ENCODE assay signal across 9 mouse cellular contexts in genomic region chr5:93129953-93130352, GRCm38 (mm10). TPM values are rescaled to one million over a fixed set of nuclear protein-coding genes. Genes with fewer than 3 reads are reported as not detected.
DNase-seq lines count a peak whose midpoint lies in the region; ATAC-seq lines count a peak whose summit lies in the region.
"Had no signal": no experiment of that assay in that cellular context is flagged by ENCODE, and none has a peak within 500 bp of the region (broad histone marks: within the 10 kb centered on the region; RNA-seq: fewer than 3 reads in every experiment).

No protein-coding gene starts in this region.

- H3K4me1 ChIP-seq in midbrain, embryonic 10.5 days: peaks cover 97% of the 10 kb centered on the region
- H3K4me1 ChIP-seq in midbrain, embryonic 14.5 days (ENCODE audit: control insufficient read depth, insufficient read depth, low read length): peaks cover 71% of the 10 kb centered on the region
- H3K4me1 ChIP-seq in embryonic facial prominence, embryonic 13.5 days: peaks cover 97% of the 10 kb centered on the region
- peaks cover 72% of the 10 kb centered on the region for H3K4me1 ChIP-seq in stomach, embryonic 15.5 days

- no peak overlapping the region for H3K4me2 ChIP-seq in midbrain, embryonic 14.5 days (ENCODE audit: low read length)
- peak overlapping the region; percentile 16; the same call in 1 of the 2 replicates for H3K4me2 ChIP-seq in embryonic facial prominence, embryonic 13.5 days
- 0 out of 2 replicates have a peak overlapping the region, but pooled peaks have one; percentile 21 for H3K4me2 ChIP-seq in stomach, embryonic 15.5 days

- ATAC-seq in midbrain, embryonic 14.5 days (ENCODE audit: low FRiP score, low TSS enrichment): no peak
- no peak for ATAC-seq in embryonic facial prominence, embryonic 13.5 days (ENCODE audit: insufficient number of reproducible peaks, insufficient read depth, low FRiP score, low TSS enrichment, low read depth)
- ATAC-seq in stomach, embryonic 15.5 days (ENCODE audit: insufficient read depth, low FRiP score, low read depth): peak; percentile 54
- no peak for ATAC-seq in erythroblast, adult 5-6 weeks (replicated peaks; ENCODE audit: low FRiP score, poor library complexity, severe bottlenecking)

- H3K4me3 ChIP-seq in midbrain, embryonic 10.5 days: no peak overlapping the region
- H3K4me3 ChIP-seq in midbrain, embryonic 14.5 days (replicated peaks; ENCODE audit: low read depth, low read length): no peak overlapping the region
- no peak overlapping the region for H3K4me3 ChIP-seq in embryonic facial prominence, embryonic 13.5 days
- no peak overlapping the region for H3K4me3 ChIP-seq in stomach, embryonic 15.5 days (replicated peaks)

- H3K36me3 ChIP-seq in midbrain, embryonic 10.5 days: no peaks in the 10 kb centered on the region
- H3K36me3 ChIP-seq in midbrain, embryonic 14.5 days (ENCODE audit: control insufficient read depth, insufficient read depth, low read length): no peaks in the 10 kb centered on the region
- H3K36me3 ChIP-seq in embryonic facial prominence, embryonic 13.5 days: no peaks in the 10 kb centered on the region
- no peaks in the 10 kb centered on the region for H3K36me3 ChIP-seq in stomach, embryonic 15.5 days

- H3K27me3 ChIP-seq in midbrain, embryonic 10.5 days (ENCODE audit: low read depth, poor library complexity, severe bottlenecking): no peaks in the 10 kb centered on the region
- no peaks in the 10 kb centered on the region for H3K27me3 ChIP-seq in midbrain, embryonic 14.5 days (ENCODE audit: control insufficient read depth, insufficient read depth, low read length)
- H3K27me3 ChIP-seq in embryonic facial prominence, embryonic 13.5 days: no peaks in the 10 kb centered on the region
- H3K27me3 ChIP-seq in stomach, embryonic 15.5 days (replicated peaks): no peaks in the 10 kb centered on the region

- no peak overlapping the region for H3K9ac ChIP-seq in midbrain, embryonic 14.5 days (replicated peaks; ENCODE audit: low read length)
- no peak overlapping the region for H3K9ac ChIP-seq in embryonic facial prominence, embryonic 13.5 days
- H3K9ac ChIP-seq in stomach, embryonic 15.5 days: no peak overlapping the region

- H3K9me3 ChIP-seq in midbrain, embryonic 10.5 days (replicated peaks): no peaks in the 10 kb centered on the region
- no peaks in the 10 kb centered on the region for H3K9me3 ChIP-seq in midbrain, embryonic 14.5 days (ENCODE audit: control insufficient read depth, low read length)
- no peaks in the 10 kb centered on the region for H3K9me3 ChIP-seq in embryonic facial prominence, embryonic 13.5 days
- no peaks in the 10 kb centered on the region for H3K9me3 ChIP-seq in stomach, embryonic 15.5 days

- 19% methylated on average over 4 of the region's 4 CpGs for WGBS in midbrain, embryonic 10.5 days
- 10% methylated on average over 4 of the region's 4 CpGs for WGBS in midbrain, embryonic 14.5 days
- 4% methylated on average over 4 of the region's 4 CpGs for WGBS in embryonic facial prominence, embryonic 13.5 days
- WGBS in stomach, embryonic 15.5 days: 21% methylated on average over 4 of the region's 4 CpGs

- H3K27ac ChIP-seq in midbrain, embryonic 10.5 days (replicated peaks): peak overlapping the region; percentile 78
- H3K27ac ChIP-seq in midbrain, embryonic 14.5 days (replicated peaks; ENCODE audit: low read depth, low read length): no peak overlapping the region
- peak overlapping the region; percentile 80 for H3K27ac ChIP-seq in embryonic facial prominence, embryonic 13.5 days
- peak overlapping the region; percentile 90 for H3K27ac ChIP-seq in stomach, embryonic 15.5 days

- peak; percentile 41 for DNase-seq in midbrain, embryonic 10.5 days (ENCODE audit: low spot score)
- DNase-seq in midbrain, embryonic 14.5 days: no peak
- DNase-seq in kidney, postnatal 10 days: peak; percentile 74
- no peak for DNase-seq in adrenal gland, adult 2 months
- DNase-seq in cerebellum, postnatal 4 days (ENCODE audit: low spot score in 2 of 2): no peak
- DNase-seq: gastrocnemius, postnatal 14 days had no signal

RNA-seq across cellular contexts. Expression of gene Sept11, which starts 36.7 kb away (rescaled TPM):
- 251 and 274 TPM in 2 replicates for polyA plus RNA-seq in midbrain, embryonic 10.5 days (2016; fragmentation: Nextera tagmentation; extraction: Ambion mirVana)
- 103 and 171 TPM in 2 replicates for polyA plus RNA-seq in midbrain, embryonic 14.5 days (2014; fragmentation: Nextera tagmentation; extraction: Ambion mirVana)
- 220 and 238 TPM in 2 replicates for polyA plus RNA-seq in embryonic facial prominence, embryonic 13.5 days (2015; fragmentation: Nextera tagmentation; extraction: Ambion mirVana)
- polyA plus RNA-seq in stomach, embryonic 15.5 days (2015; fragmentation: Nextera tagmentation; extraction: Ambion mirVana): 141 and 160 TPM in 2 replicates
- total RNA-seq in erythroblast, adult 5-6 weeks (2015; ENCODE audit: low replicate concordance): 12.7 and 13.0 TPM in 2 replicates
- 6.1 and 15.5 TPM in 2 replicates for total RNA-seq in erythroblast, adult 5-6 weeks (2017; ENCODE audit: low replicate concordance)
- 10 to 100 TPM; 41.3 to 51.4 TPM for total RNA-seq in adrenal gland, adult 2 months (2021)
- polyA plus RNA-seq in adrenal gland, adult 2 months (2012; rRNA removed): 8.4 and 9.4 TPM in 2 replicates

Comparison
In these comparisons a context has a peak if more than half of its experiments do, and no peak if none do; other contexts are left out.
1. DNase-seq: peak in midbrain, embryonic 10.5 days (single experiment) and kidney, postnatal 10 days (single experiment); none in midbrain, embryonic 14.5 days (single experiment), adrenal gland, adult 2 months (single experiment) and cerebellum, postnatal 4 days (0 of 2).
2. RNA of gene Sept11, which starts 36.7 kb away (polyA plus RNA-seq): 251 to 274 TPM in midbrain, embryonic 10.5 days, 220 to 238 TPM in embryonic facial prominence, embryonic 13.5 days, 103 to 171 TPM in midbrain, embryonic 14.5 days and 141 to 160 TPM in stomach, embryonic 15.5 days; 8.4 to 9.4 TPM in adrenal gland, adult 2 months; every median in the first group is over 10 times any median in the second.